Mouse (Mus musculus): Measurements from ENCODE around the gene Gm5565. TPM values are rescaled to one million over a fixed set of nuclear protein-coding genes. Genes with fewer than 3 reads are reported as not detected.

Gm5565 gene
- polyA plus RNA-seq, 1 experiment from 2014 or later = not detected

Other genes starting within 250 kb of the Gm5565 start
- 0.16 TPM in 1 of 2 replicates, not detected in the other for gene Cyp3a25, start 150.9 kb downstream of the Gm5565 start, polyA plus RNA-seq (2015; fragmentation: Nextera tagmentation; extraction: Ambion mirVana)
- not detected in 2 replicates for gene Cyp3a59, start 81.3 kb downstream of the Gm5565 start, polyA plus RNA-seq (2015; fragmentation: Nextera tagmentation; extraction: Ambion mirVana)
- not detected in 2 replicates for gene Gm6309, start 10.2 kb upstream of the Gm5565 start, polyA plus RNA-seq (2015; fragmentation: Nextera tagmentation; extraction: Ambion mirVana)
- not detected in 2 replicates for gene 1700001J03Rik, start 24.8 kb upstream of the Gm5565 start, polyA plus RNA-seq (2015; fragmentation: Nextera tagmentation; extraction: Ambion mirVana)
- gene Rnf6, start 61.0 kb upstream of the Gm5565 start, polyA plus RNA-seq (2015; fragmentation: Nextera tagmentation; extraction: Ambion mirVana) = 53.1 and 57.1 TPM in 2 replicates
- gene Cdk8, start 70.7 kb upstream of the Gm5565 start, polyA plus RNA-seq (2015; fragmentation: Nextera tagmentation; extraction: Ambion mirVana) = 6.9 and 10.4 TPM in 2 replicates
- gene Wasf3, start 224.4 kb upstream of the Gm5565 start, polyA plus RNA-seq (2015; fragmentation: Nextera tagmentation; extraction: Ambion mirVana) = 0.15 and 0.33 TPM in 2 replicates